Mouse (Mus musculus): ENCODE data around the gene Snap91. TPM values are rescaled to one million over a fixed set of nuclear protein-coding genes. Genes with fewer than 3 reads are reported as not detected.

Snap91 gene
- polyA plus RNA-seq (2015; fragmentation: Nextera tagmentation; extraction: Ambion mirVana): 3.9 and 5.8 TPM in 2 replicates

- peak; percentile 83 for ATAC-seq (ENCODE audit: borderline replicate concordance, extremely low read depth, low FRiP score, low TSS enrichment)
- H3K4me3 ChIP-seq: peak within 1 kb of the TSS; percentile 65
- H3K9me3 ChIP-seq: no peaks in the 10 kb centered on the region
- H3K27me3 ChIP-seq: peaks cover 54% of the 10 kb centered on the region
- H3K27ac ChIP-seq: no peak within 1 kb of the TSS
- H3K4me2 ChIP-seq: peak within 1 kb of the TSS; percentile 100
- no peaks in the 10 kb centered on the region for H3K36me3 ChIP-seq
- under 1% methylated on average over 101 of the region's 104 CpGs for WGBS
- H3K9ac ChIP-seq: peak within 1 kb of the TSS; percentile 46
- peaks cover 18% of the 10 kb centered on the region for H3K4me1 ChIP-seq
Measured at GRCm38 (mm10) chr9:86880113-86880972, at the start of gene Snap91. Gene Snap91 (minus strand): TSS chr9:86880654.

- no peaks in the 10 kb centered on the region for H3K4me1 ChIP-seq
- no peaks in the 10 kb centered on the region for H3K36me3 ChIP-seq
- no peaks in the 10 kb centered on the region for H3K9me3 ChIP-seq
- H3K9ac ChIP-seq: no peak overlapping the region
- H3K27me3 ChIP-seq: no peaks in the 10 kb centered on the region
- H3K27ac ChIP-seq: no peak overlapping the region
- no peak for ATAC-seq (ENCODE audit: borderline replicate concordance, extremely low read depth, low FRiP score, low TSS enrichment)
- H3K4me2 ChIP-seq: no peak overlapping the region
- 79% methylated on average over 5 of the region's 5 CpGs for WGBS
- no peak overlapping the region for H3K4me3 ChIP-seq
Measured at GRCm38 (mm10) chr9:86926519-86926918, 46.1 kb upstream of the Snap91 start.

DNA sequence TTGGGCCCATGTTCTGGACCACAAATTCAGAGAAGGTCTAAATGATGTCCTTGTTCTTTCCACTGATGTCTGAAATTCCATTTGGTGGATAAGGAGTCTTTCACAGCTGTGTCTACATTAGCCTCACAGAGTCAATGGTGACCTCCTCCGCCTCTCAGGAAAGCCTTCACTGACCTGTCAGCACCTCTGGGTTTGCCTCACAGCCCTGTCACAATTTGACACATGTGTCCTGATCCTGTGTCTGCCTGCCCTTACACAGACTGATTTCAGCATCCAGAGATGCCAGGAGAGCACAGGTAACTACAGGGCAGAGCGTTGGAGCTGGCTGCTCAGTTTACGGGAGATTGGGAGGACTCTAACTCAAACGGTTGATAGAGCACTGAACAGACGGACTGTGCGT, 45.2 kb upstream of the Snap91 start:
- ATAC-seq (ENCODE audit: borderline replicate concordance, extremely low read depth, low FRiP score, low TSS enrichment): no peak
- Histone ChIP-seq H3K27me3 (no peaks in the 10 kb centered on the region), H3K4me2 (no peak overlapping the region), H3K27ac (no peak overlapping the region), H3K4me3 (no peak overlapping the region), H3K4me1 (no peaks in the 10 kb centered on the region), H3K9ac (no peak overlapping the region), H3K9me3 (no peaks in the 10 kb centered on the region), H3K36me3 (no peaks in the 10 kb centered on the region)
- WGBS: 67% methylated on average over 6 of the region's 6 CpGs

DNA sequence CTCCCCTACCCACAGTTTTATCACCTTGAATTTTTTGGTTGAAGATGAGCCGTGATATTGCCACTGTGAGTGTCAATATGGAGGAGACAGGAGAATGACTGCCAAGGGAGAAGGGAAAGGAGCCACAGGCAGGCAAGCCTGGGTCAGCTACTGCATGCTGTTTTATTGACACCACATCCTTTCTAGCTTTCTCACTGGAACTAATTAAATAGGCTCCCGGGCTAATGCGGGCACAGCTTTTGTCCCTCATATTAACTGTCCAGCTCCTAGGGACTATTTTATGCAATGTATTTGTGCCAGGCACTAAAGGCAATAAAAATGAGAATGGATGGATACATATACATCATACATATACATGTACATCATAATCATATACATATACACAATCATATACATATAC, 42.0 kb upstream of the Snap91 start:
- Histone ChIP-seq H3K27ac (no peak overlapping the region), H3K9me3 (no peaks in the 10 kb centered on the region), H3K4me2 (no peak overlapping the region), H3K4me3 (no peak overlapping the region), H3K9ac (no peak overlapping the region), H3K4me1 (no peaks in the 10 kb centered on the region), H3K36me3 (no peaks in the 10 kb centered on the region), H3K27me3 (no peaks in the 10 kb centered on the region)
- no peak for ATAC-seq (ENCODE audit: borderline replicate concordance, extremely low read depth, low FRiP score, low TSS enrichment)
- WGBS: 80% methylated on average over 3 of the region's 3 CpGs

DNA sequence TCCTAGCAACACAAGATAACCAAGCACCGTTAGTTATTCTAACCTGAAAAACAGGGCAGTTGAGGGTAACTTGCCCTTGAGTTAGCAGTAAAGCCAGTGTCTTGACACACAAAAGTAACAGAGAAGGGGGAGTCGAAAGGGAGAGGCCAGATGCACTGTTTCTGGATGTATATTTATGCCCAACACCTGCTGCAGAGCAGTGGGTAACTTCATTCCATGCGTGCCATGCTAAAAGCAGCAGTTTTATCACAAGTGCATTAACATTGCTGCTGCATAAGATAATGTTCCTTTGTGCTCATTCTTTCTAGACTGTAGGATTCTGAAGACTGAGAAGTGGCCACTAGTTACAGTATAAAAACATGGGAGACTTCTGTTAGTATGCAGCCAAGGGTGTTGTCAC, 36.1 kb upstream of the Snap91 start:
- Histone ChIP-seq H3K27ac (no peak overlapping the region), H3K27me3 (no peaks in the 10 kb centered on the region), H3K4me2 (no peak overlapping the region), H3K36me3 (no peaks in the 10 kb centered on the region), H3K9me3 (no peaks in the 10 kb centered on the region), H3K9ac (no peak overlapping the region), H3K4me3 (no peak overlapping the region), H3K4me1 (no peaks in the 10 kb centered on the region)
- WGBS: 74% methylated on average over 3 of the region's 3 CpGs
- ATAC-seq (ENCODE audit: borderline replicate concordance, extremely low read depth, low FRiP score, low TSS enrichment): no peak

DNA sequence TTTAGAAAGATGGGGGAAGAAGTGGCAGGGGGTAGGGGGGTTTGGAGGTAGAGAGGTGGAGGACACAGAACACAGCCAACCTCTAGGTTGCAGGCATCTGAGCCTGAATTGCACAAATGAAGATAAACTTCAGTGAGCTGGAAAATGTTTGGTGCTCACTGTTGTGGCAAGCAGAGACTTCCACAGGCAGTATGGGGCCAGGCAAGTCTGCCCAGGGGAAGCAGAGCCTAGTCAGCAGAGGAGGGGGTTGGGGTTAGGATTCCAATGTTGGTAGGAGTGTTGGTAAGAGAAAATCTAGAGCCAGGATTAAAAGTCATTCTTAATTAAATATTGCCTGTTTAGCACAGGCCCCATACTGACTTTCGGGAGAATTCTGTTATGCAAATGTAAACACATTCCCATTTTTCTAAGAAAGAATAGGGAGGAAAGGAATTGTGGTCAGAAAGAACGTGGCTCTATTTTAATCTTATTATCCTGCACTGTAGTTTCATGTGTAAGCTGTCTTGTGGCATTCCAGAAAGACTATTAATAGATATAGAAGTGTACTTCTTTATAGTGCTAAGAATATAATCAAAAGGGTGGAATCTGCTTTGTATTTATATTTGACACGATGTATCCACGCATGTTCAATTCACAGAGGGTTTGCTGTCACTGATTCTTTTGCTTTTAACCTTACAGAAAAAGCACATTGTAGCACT, 19.2 kb upstream of the Snap91 start:
- Histone ChIP-seq H3K9ac (no peak overlapping the region), H3K4me3 (no peak overlapping the region), H3K36me3 (no peaks in the 10 kb centered on the region), H3K27ac (no peak overlapping the region), H3K27me3 (no peaks in the 10 kb centered on the region), H3K4me1 (no peaks in the 10 kb centered on the region), H3K4me2 (no peak overlapping the region), H3K9me3 (no peaks in the 10 kb centered on the region)
- 56% methylated on average over 4 of the region's 4 CpGs for WGBS
- no peak for ATAC-seq (ENCODE audit: borderline replicate concordance, extremely low read depth, low FRiP score, low TSS enrichment)

GRCm38 (mm10) chr9:86879216-86880112, 990 bp downstream of the Snap91 start:
- peak; percentile 50; the same call in 1 of the 2 replicates for ATAC-seq (ENCODE audit: borderline replicate concordance, extremely low read depth, low FRiP score, low TSS enrichment)
- H3K4me2 ChIP-seq: peak overlapping the region; percentile 100
- peaks cover 54% of the 10 kb centered on the region for H3K27me3 ChIP-seq
- H3K36me3 ChIP-seq: no peaks in the 10 kb centered on the region
- no peak overlapping the region for H3K27ac ChIP-seq
- H3K9ac ChIP-seq: peak overlapping the region; percentile 46
- 1% methylated on average over 75 of the region's 75 CpGs for whole genome bisulfite sequencing
- H3K9me3 ChIP-seq: no peaks in the 10 kb centered on the region
- peak overlapping the region; percentile 65 for H3K4me3 ChIP-seq
- H3K4me1 ChIP-seq: peaks cover 18% of the 10 kb centered on the region

GRCm38 (mm10) chr9:86878716-86879115, 1.7 kb downstream of the Snap91 start:
- 67% methylated on average over 6 of the region's 6 CpGs for WGBS
- Histone ChIP-seq H3K27me3 (peaks cover 54% of the 10 kb centered on the region), H3K27ac (no peak overlapping the region), H3K9me3 (no peaks in the 10 kb centered on the region), H3K36me3 (no peaks in the 10 kb centered on the region), H3K4me2 (peak overlapping the region; percentile 100; the same call in 1 of the 2 replicates), H3K4me1 (peaks cover 18% of the 10 kb centered on the region), H3K9ac (no peak overlapping the region), H3K4me3 (peak overlapping the region; percentile 65; the same call in 1 of the 2 replicates)
- no peak for ATAC-seq (ENCODE audit: borderline replicate concordance, extremely low read depth, low FRiP score, low TSS enrichment)

DNA sequence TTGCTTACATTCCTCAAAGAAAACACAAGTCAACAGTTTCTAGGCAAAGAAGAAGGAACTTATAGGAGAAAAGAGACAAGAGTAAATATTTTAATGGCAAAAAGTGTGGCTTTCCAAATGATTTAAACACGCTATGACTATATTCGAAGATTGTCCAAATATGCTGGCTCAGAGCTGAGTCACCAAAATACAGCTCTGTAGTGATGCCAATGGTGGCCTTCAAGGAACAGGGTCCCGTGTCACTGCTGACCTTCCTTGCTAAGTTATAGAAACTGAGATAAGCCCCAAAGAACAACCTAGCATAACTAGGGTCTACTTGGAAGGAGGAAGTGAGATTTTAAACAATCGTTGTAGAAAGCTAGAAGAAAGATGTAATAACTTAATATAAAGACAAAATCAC, 6.8 kb downstream of the Snap91 start:
- WGBS: 69% methylated on average over 4 of the region's 4 CpGs
- ATAC-seq (ENCODE audit: borderline replicate concordance, extremely low read depth, low FRiP score, low TSS enrichment): no peak
- no peaks in the 10 kb centered on the region for H3K36me3 ChIP-seq
- peaks cover 24% of the 10 kb centered on the region for H3K27me3 ChIP-seq
- no peak overlapping the region for H3K4me3 ChIP-seq
- H3K9me3 ChIP-seq: no peaks in the 10 kb centered on the region
- no peak overlapping the region for H3K4me2 ChIP-seq
- H3K4me1 ChIP-seq: no peaks in the 10 kb centered on the region
- no peak overlapping the region for H3K9ac ChIP-seq
- H3K27ac ChIP-seq: no peak overlapping the region

GRCm38 (mm10) chr9:86869586-86870338, 10.7 kb downstream of the Snap91 start:
- ATAC-seq (ENCODE audit: borderline replicate concordance, extremely low read depth, low FRiP score, low TSS enrichment): no peak
- Histone ChIP-seq H3K4me1 (no peaks in the 10 kb centered on the region), H3K9ac (no peak overlapping the region), H3K4me3 (no peak overlapping the region), H3K9me3 (no peaks in the 10 kb centered on the region), H3K4me2 (no peak overlapping the region), H3K27ac (no peak overlapping the region), H3K27me3 (no peaks in the 10 kb centered on the region), H3K36me3 (no peaks in the 10 kb centered on the region)
- WGBS: 52% methylated on average over 11 of the region's 11 CpGs

DNA sequence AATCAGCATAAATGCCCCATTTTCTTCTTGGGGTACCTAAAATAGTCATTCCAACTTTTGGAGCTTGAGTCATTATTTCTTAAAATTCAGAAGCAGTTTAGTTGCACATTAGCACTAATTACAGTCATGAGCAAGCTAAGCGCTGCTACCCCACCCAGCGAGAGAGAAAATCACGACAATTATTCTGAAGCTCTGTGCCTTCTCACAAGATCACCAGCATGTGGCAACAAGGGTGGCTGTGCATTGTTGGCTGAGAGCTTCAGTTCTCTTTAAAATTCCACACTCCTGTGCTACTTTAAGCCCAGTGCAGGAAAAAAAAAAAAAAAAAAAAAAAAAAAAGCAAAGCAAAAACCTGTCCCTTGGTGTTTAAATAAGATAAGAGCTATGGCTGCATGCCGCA, 22.4 kb downstream of the Snap91 start:
- no peak overlapping the region for H3K4me2 ChIP-seq
- no peaks in the 10 kb centered on the region for H3K4me1 ChIP-seq
- H3K27me3 ChIP-seq: no peaks in the 10 kb centered on the region
- ATAC-seq (ENCODE audit: borderline replicate concordance, extremely low read depth, low FRiP score, low TSS enrichment): no peak
- 75% methylated on average over 4 of the region's 4 CpGs for WGBS
- H3K9ac ChIP-seq: no peak overlapping the region
- no peaks in the 10 kb centered on the region for H3K36me3 ChIP-seq
- H3K4me3 ChIP-seq: no peak overlapping the region
- H3K9me3 ChIP-seq: no peaks in the 10 kb centered on the region
- H3K27ac ChIP-seq: no peak overlapping the region
